Mouse (Mus musculus) limb, embryonic 11.5 days (tissue): ENCODE measurements around the gene Fam107b. TPM values are rescaled to one million over a fixed set of nuclear protein-coding genes. Genes with fewer than 3 reads are reported as not detected.

ENCODE experiments used
- ATAC-seq: fragments of 200-750 bp; cut with Nextera tagmentation; 2 replicates; pipeline ENCODE4 v1.8.0; 2017; ENCODE audit warnings: low read depth; ENCODE audit not compliant: insufficient number of reproducible peaks, low FRiP score, low TSS enrichment
- DNase-seq: peaks from one replicate; pipeline ENCODE4 v3.0.0-alpha.2; 2015; ENCODE audit warnings: low spot score
- H3K27ac ChIP-seq: fragments of 300-500 bp; sonication (generic); replicated peaks from 2 replicates; pipeline ENCODE4 v1.5.1; 2014; ENCODE audit warnings: low read depth, mild to moderate bottlenecking, low read length
- H3K27me3 ChIP-seq: fragments of 300-500 bp; sonication (generic); 2 replicates; pipeline ENCODE4 v1.6.1; 2014; ENCODE audit warnings: mild to moderate bottlenecking, low read length, mixed read lengths; ENCODE audit not compliant: control insufficient read depth, insufficient read depth
- H3K36me3 ChIP-seq: fragments of 300-500 bp; sonication (generic); 2 replicates; pipeline ENCODE4 v1.6.1; 2014; ENCODE audit warnings: mild to moderate bottlenecking, low read length, moderate library complexity, mixed read lengths; ENCODE audit not compliant: control insufficient read depth, insufficient read depth
- H3K4me1 ChIP-seq: fragments of 300-500 bp; sonication (generic); 2 replicates; pipeline ENCODE4 v1.6.1; 2014; ENCODE audit warnings: low read length, mixed read lengths; ENCODE audit not compliant: control insufficient read depth, insufficient read depth
- H3K4me2 ChIP-seq: fragments of 300-500 bp; sonication (generic); 2 replicates; pipeline ENCODE4 v1.6.1; 2014; ENCODE audit warnings: low read depth, mild to moderate bottlenecking, moderate library complexity; ENCODE audit not compliant: severe bottlenecking
- H3K4me3 ChIP-seq: fragments of 300-500 bp; sonication (generic); 2 replicates; pipeline ENCODE4 v1.5.1; 2014; ENCODE audit warnings: low read depth, low read length
- H3K9ac ChIP-seq: fragments of 300-500 bp; sonication (generic); 2 replicates; pipeline ENCODE4 v1.6.1; 2014; ENCODE audit warnings: mild to moderate bottlenecking, low read length
- H3K9me3 ChIP-seq: fragments of 300-500 bp; sonication (generic); 2 replicates; pipeline ENCODE4 v1.6.1; 2016; ENCODE audit warnings: low read length; ENCODE audit not compliant: control insufficient read depth
- WGBS: fragments of 180-500 bp; shearing (Covaris S2); extraction: QIAGEN DNeasy Blood & Tissue Kit; methylation state at CpG from one replicate; pipeline ENCODE4 v1.1.7; 2014; 5-methylcytosine and 5-hydroxymethylcytosine counted together
- polyA plus RNA-seq: library from polyadenylated mRNA; unstranded; fragments of >200 nt; fragmentation: Nextera tagmentation; extraction: Ambion mirVana; gene quantifications from 2 replicates; pipeline ENCODE4 v1.2.1, GENCODE M21; 2014

Fam107b gene
- polyA plus RNA-seq, 1 experiment from 2014 or later, result 61.9 TPM

- H3K4me2 ChIP-seq, result no peak overlapping the region
- DNase-seq (no peak), ATAC-seq (no peak)
- H3K4me3 ChIP-seq, result no peak overlapping the region
- WGBS, result 46% methylated on average over 13 of the region's 13 CpGs
- no peak overlapping the region for H3K9ac ChIP-seq
- no peaks in the 10 kb centered on the region for H3K36me3 ChIP-seq
- peak overlapping the region; percentile 49 for H3K27ac ChIP-seq
- H3K27me3 ChIP-seq, result no peaks in the 10 kb centered on the region
- peaks cover 11% of the 10 kb centered on the region for H3K4me1 ChIP-seq
- H3K9me3 ChIP-seq, result no peaks in the 10 kb centered on the region
Measured at GRCm38 (mm10) chr2:3726501-3727078, 156.3 kb downstream of the Fam107b start.

- H3K9ac ChIP-seq, result no peak overlapping the region
- ATAC-seq (no peak), DNase-seq (no peak)
- no peaks in the 10 kb centered on the region for H3K9me3 ChIP-seq
- no peak overlapping the region for H3K27ac ChIP-seq
- H3K27me3 ChIP-seq, result no peaks in the 10 kb centered on the region
- no peaks in the 10 kb centered on the region for H3K36me3 ChIP-seq
- H3K4me1 ChIP-seq, result peaks cover 12% of the 10 kb centered on the region
- H3K4me2 ChIP-seq, result no peak overlapping the region
- H3K4me3 ChIP-seq, result no peak overlapping the region
- WGBS, result 86% methylated on average over 5 of the region's 5 CpGs
Measured at GRCm38 (mm10) chr2:3727225-3727930, 157.1 kb downstream of the Fam107b start.

- WGBS, result 97% methylated on average over 4 of the region's 4 CpGs
- ATAC-seq (no peak), DNase-seq (no peak)
- Histone ChIP-seq H3K9me3 (no peaks in the 10 kb centered on the region), H3K27me3 (no peaks in the 10 kb centered on the region), H3K27ac (no peak overlapping the region), H3K4me3 (no peak overlapping the region), H3K36me3 (no peaks in the 10 kb centered on the region), H3K9ac (no peak overlapping the region), H3K4me1 (peaks cover 13% of the 10 kb centered on the region), H3K4me2 (no peak overlapping the region)
Measured at GRCm38 (mm10) chr2:3728090-3728489, 157.8 kb downstream of the Fam107b start.

- H3K9ac ChIP-seq, result no peak overlapping the region; the same call in 1 of the 2 replicates
- H3K36me3 ChIP-seq, result no peaks in the 10 kb centered on the region
- no peak for DNase-seq
- H3K9me3 ChIP-seq, result no peaks in the 10 kb centered on the region
- H3K4me2 ChIP-seq, result no peak overlapping the region
- ATAC-seq, result no peak
- WGBS, result 89% methylated on average over 3 of the region's 3 CpGs
- H3K27me3 ChIP-seq, result no peaks in the 10 kb centered on the region
- H3K27ac ChIP-seq, result no peak overlapping the region
- H3K4me3 ChIP-seq, result no peak overlapping the region
- H3K4me1 ChIP-seq, result peaks cover 13% of the 10 kb centered on the region
Measured at GRCm38 (mm10) chr2:3729586-3729985, 159.3 kb downstream of the Fam107b start.

- no peak overlapping the region for H3K9ac ChIP-seq
- H3K9me3 ChIP-seq, result no peaks in the 10 kb centered on the region
- ATAC-seq (no peak), DNase-seq (no peak)
- no peaks in the 10 kb centered on the region for H3K36me3 ChIP-seq
- H3K4me1 ChIP-seq, result peaks cover 13% of the 10 kb centered on the region
- WGBS, result 76% methylated on average over 10 of the region's 10 CpGs
- no peaks in the 10 kb centered on the region for H3K27me3 ChIP-seq
- H3K4me2 ChIP-seq, result no peak overlapping the region
- no peak overlapping the region for H3K4me3 ChIP-seq
- no peak overlapping the region for H3K27ac ChIP-seq
Measured at GRCm38 (mm10) chr2:3730744-3731143, 160.5 kb downstream of the Fam107b start.

- Histone ChIP-seq H3K9me3 (no peaks in the 10 kb centered on the region), H3K4me1 (peaks cover 10% of the 10 kb centered on the region), H3K4me3 (no peak overlapping the region), H3K27ac (no peak overlapping the region), H3K27me3 (no peaks in the 10 kb centered on the region), H3K36me3 (no peaks in the 10 kb centered on the region), H3K4me2 (no peak overlapping the region), H3K9ac (no peak overlapping the region)
- ATAC-seq (no peak), DNase-seq (no peak)
- 90% methylated on average over 14 of the region's 14 CpGs for WGBS
Measured at GRCm38 (mm10) chr2:3731316-3732015, 161.2 kb downstream of the Fam107b start.

GRCm38 (mm10) chr2:3737917-3738694 is 167.8 kb downstream of the Fam107b start:
- H3K27ac ChIP-seq, result no peak overlapping the region
- WGBS, result 58% methylated on average over 6 of the region's 6 CpGs
- H3K9ac ChIP-seq, result no peak overlapping the region
- H3K36me3 ChIP-seq, result no peaks in the 10 kb centered on the region
- H3K4me2 ChIP-seq, result no peak overlapping the region
- ATAC-seq (no peak), DNase-seq (no peak)
- H3K27me3 ChIP-seq, result no peaks in the 10 kb centered on the region
- no peak overlapping the region for H3K4me3 ChIP-seq
- no peaks in the 10 kb centered on the region for H3K9me3 ChIP-seq
- peaks cover 6% of the 10 kb centered on the region for H3K4me1 ChIP-seq

- H3K4me1 ChIP-seq, result peaks cover 6% of the 10 kb centered on the region
- 88% methylated on average over 12 of the region's 12 CpGs for WGBS
- DNase-seq, result no peak
Measured at GRCm38 (mm10) chr2:3738734-3739133, 168.4 kb downstream of the Fam107b start.

More at GRCm38 (mm10) chr2:3738734-3739133, 168.4 kb downstream of the Fam107b start:
- no peak overlapping the region for H3K9ac ChIP-seq
- no peaks in the 10 kb centered on the region for H3K27me3 ChIP-seq
- H3K4me2 ChIP-seq, result no peak overlapping the region
- H3K36me3 ChIP-seq, result no peaks in the 10 kb centered on the region
- no peak for ATAC-seq
- H3K9me3 ChIP-seq, result no peaks in the 10 kb centered on the region
- no peak overlapping the region for H3K4me3 ChIP-seq
- H3K27ac ChIP-seq, result no peak overlapping the region
